Mouse (Mus musculus) cerebellum, postnatal 14 days (tissue): ENCODE measurements around the gene Mark1.

Experiments
- DNase-seq, 2 experiments: peaks; one replicate each; pipeline ENCODE4 v3.0.0; 2021; ENCODE audit warnings: mixed read lengths in 2 of 2

Gene Mark1

DNA sequence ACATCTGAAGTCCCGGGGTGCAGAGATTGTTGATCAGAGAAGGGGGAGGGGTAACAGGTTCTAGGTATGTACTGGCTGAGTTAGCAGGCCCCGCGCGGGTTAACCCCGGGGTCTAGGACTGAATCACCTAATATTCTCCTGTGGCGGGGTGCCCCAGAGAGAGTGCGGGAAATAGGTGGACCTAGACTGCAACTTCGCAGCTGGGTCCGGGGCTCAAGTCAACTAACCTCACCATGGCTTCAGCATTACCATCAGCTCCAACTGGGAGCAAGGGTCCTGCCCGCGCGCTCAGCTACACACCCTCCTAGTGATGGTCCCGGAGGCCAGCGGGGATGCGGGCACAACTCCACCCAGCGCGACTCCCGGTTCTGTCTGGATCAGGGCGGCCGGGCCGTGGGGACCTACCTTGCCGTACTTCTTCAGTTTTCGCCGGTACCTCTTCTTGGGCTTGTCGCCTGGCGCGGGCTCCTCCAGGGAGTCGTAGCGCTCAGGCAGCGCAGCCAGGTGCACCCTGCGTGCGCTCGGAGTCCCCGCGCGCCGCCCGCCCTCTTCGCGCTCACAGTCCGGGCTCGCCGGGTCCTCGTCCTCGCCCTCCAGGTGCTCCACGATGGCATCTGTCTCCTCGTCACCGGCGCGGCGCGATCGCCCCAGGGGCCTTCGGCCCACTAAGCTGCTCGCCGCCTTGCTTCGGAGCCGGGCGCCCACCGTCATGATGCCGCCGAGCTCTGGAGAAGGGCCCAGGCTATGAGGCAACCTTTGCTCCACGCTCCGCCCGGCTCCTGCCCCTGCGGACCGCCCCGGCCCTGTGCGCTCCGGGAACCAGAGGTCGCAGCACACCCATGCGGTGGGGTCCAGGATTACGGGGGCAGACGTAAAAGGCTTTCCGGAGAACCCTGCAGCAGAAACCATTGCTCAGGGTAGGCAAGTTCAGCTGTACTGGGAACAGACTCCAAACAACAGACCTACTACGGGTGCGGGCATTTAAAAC, 116.8 kb downstream of the Mark1 start, which contains the start of gene C130074G19Rik:
TSS of gene C130074G19Rik (minus strand) at position 938 of the 988 bp plus-strand sequence.
- no peak for DNase-seq

DNA sequence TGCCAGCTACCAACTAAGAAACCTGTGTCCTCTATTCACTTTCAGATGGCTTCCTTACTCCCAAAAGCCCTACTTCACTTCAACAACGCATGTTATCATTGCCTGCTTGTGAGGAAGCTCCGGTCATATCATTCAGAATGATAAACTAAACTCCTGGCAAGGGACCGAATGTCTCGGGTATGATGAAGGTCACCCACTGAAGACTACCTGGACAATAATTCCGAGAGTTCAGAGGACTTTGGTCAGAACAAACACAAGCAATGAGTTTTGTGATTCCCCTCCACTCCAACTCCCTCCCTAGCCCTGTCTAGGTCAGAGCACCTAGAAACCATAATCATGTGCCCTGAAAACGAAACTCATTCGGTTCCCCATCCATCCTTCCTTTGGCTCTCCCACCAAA, 117.5 kb downstream of the Mark1 start:
- no peak for DNase-seq

DNA sequence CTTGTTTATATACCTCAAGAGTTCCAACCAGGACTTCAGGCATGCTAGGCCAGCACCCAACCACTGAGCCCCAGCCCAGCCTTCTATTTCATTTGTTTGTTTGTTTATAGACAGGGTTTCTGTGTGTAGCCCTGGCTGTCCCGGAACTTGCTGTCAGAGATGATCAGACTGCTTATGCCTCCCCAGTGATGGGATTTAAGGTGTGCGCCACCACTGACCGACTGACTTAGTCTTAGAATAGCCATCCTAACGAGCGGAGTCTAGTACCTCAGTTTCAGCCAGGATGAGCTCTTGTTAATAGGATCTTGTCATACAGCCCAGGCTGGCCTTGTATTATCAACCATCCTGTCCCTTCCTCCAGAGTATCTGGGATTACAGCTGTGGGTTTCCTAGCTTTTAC, 118.2 kb downstream of the Mark1 start:
- DNase-seq = no peak

DNA sequence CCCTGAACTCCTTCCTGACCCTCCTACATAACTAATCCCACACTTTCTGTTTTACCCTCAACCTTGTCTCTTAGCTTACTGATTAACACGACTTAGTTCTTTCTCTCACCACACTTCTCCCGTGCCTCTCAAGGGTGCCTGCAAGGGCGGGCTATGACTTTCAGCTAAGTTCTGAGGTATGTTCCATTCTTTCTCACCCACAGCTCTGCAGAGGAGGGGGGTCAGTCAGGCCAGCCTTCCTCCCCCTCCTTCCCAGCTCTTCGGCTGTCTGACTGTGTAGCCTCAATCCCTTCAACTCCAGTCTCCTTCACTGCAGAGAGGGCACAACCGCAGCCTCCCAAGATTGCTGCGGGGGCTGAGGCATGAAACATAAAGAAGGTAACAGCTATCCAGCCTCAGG, 120.5 kb downstream of the Mark1 start:
- no peak for DNase-seq

DNA sequence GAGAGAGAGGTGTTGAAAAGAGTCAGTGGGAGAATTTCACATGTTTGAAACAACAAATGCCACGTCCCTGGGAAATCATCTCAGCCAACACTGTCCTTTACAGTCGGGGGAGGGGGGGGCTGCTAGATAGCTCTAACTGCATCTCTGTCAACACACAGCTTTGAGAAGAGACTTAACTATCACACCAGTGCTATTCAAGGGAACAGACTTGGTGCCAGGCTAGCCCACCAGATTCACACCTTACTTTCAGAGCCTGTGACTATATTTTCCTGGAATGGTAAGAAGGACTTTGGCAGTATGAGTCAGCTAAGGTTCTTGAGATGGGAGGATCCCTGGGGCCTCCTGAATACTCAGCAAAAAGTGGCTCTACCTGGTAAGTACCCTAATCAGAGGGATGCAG, 122.1 kb downstream of the Mark1 start:
- DNase-seq = no peak

DNA sequence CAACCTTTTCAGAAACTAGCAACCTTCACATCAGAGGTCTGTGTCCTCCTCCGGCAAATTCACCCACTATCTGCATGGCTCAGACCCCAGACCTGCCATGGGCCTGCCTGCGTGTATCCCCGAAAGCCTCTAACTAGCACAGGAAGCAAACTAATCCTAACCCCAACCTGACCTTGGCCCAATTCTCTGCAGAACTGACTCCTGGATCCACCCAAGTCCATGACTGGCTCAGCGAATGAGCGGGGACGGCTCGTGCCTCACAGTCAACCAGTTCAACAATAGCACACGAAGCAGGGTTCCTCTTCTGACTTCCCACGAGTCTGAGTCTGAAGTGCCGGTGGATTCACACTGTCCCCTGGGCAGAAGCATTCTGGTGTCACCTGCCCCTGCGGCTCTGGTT, 125.5 kb downstream of the Mark1 start:
- no peak for DNase-seq

DNA sequence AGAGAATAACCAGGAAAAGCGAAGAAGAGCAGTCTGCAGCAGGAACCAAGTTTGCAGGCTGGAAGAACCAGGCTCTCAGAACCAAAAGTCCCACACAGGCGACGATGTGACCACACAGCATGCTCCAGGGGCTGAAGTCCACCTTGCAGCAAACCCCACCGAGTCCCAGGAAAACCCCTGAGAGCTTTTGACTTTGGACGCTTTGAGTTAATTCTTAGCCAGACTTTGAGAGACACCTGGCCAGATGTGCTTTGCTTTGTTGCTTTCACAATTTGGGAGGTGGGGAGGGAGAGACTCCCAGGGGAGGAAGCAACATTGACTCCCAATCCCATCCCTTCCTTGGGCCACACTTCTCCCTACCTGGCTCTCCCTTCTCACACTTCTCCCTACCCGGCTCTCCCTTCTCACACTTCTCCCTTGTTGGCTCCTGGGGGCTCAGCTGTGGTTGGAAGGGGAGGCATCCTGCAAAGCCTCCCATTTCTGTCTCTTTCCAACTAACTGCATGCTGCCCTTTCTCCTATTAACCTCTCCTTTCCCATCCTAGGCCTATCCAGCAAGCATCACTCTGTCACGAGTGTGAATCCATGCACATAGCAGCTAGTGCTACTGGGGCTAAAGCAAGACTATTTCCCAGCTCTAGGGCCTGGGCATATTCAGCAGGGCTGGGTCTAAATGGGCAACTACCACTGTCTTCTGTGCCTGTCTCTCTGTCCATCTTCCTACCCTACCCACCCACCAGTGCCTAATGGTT, 127.1 kb downstream of the Mark1 start:
- DNase-seq = no peak

DNA sequence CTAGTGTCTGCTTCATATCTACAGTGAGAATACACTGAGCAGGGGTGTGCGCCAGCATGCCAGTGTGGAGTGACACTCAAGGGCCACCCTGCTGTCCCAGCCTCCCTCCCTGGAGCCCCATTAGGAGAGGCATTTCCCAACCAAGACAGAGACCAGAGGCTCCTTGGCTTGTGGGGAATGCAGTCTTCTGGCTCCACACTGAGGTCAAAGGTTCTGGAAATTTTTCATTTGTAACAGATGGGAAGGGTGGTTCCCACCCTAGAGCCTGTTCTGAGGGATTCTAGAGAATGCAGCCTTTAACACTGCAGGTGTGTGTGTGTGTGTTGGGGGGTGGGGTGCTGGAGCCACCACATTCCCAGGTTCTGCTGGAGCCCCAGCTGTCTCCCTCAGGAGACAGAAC, 127.9 kb downstream of the Mark1 start:
- DNase-seq = no peak

DNA sequence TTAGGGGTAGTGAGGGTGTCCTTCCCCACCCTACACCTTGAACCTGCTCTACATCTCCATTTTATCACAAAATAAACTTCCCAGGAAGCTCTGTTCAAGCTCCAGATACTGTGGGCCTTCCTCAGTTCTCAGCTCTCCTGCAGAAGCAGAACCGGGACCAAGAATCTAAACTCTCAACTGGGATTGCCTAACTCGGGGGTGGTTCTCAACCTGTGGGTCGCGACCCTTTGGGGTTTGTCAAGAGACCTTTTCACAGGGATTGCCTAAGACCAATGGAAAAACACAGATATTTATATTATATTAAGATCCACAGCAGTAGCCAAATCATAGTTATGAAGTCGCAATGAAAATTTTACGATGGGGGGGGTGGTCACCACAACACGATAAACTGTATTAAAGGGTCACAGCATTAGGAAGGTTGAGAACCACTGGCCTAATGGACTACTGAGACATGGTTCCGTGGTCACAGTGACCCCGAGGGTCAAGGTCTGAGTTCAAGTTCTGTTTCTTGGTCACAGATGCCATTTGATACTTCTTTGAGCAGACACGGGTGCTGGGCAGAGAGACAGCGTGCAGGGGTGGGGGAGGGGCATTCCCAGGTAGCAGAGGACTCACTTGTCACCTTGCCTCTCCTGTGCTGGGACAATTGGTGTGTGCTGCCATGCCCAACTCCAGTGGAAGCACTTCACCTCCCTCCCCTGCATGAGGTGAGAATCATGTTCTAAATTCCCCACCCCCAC, 128.6 kb downstream of the Mark1 start:
- DNase-seq = no peak

DNA sequence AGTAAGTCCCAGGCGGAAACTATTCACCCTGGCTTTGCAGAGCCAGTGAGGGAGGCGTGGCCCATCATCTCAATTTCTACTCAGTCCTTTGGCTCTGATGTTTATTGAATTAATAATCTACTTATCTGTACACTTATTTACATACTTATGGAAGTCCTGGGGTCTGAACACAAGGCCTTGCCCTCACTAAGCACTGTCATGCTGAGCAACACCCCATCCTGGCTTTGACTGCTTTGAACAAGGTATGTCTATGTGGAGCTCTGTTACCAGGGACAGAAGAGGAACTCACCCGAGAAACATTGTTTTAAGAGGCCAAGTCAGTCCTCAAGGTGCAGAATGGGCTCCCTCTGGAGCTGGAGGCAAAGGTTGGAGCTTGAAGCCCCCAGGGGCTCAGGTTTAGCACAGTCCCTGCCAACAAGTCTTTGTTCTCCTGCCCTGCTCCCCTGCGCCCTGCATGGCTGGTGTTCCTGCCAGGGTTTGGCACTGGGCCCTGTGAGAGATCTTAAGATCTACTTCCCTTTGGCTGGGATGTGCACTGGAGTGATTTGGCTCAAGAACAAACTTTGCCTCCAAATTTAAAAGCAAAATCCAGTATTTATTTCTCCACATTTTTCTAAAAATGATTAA, 129.3 kb downstream of the Mark1 start:
- peak in 1 of 2 experiments; percentile 17 for DNase-seq

DNA sequence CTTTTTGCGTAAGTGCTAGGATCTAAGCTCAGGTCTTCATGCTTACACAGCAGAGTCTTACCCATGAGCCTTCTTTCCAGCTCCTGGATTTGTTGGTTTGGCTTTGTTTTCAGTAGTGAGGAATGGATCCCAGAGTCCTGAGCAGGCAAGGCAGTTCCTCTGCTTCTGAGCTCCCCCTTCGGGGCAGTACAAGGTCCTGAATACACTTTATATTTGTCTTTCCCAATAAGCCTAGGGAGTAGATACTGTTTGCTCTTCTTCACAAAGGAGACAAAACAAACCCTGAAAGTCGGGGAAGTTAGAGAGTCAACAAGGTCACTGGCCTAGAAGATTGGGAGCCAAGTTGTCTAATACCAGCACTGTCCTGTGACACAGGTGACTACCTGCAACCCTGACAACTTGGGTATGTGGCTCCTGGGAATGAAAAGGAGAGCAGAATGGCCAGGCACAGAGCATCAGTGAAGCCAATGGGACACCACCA, 131.7 kb downstream of the Mark1 start:
- DNase-seq = no peak

DNA sequence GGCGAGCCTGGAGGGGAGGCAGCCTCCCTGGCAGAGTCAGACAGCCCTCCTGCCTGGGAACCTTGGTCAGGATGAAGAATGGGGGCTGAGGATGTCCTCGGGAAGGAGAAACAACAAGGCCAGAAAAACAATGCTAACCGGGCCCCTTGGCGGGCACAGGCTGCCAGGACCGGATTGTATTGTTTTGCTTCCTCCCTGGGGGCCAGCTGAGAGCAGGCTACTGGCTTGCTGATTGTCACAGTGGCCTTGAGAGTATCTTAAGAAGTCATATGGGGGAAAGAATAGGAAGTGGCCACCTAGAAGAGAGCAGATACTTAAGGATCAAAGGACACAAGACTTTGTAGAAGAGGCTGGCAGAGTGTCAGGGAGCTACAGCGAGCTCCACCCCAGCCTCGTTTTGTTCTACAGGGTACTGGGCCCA, 135.0 kb downstream of the Mark1 start:
- DNase-seq = no peak

DNA sequence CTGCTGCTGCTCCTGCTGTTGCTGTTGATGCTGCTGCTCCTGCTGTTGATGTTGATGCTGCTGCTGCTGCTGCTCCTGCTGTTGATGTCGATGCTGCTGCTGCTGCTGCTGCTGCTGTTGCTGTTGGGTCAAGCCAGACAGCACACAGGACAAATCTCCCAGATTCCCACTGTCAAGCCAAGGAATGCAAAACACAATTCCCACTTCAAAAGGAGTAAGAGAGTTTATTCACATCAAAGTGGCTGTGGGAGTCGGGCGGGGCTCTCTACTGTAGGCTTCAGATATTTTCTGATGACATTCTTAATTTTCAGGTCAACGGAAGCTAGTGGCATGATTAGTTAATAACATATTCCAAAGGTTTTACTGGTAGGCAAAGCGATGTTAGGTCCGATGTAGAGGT, 136.7 kb downstream of the Mark1 start:
- no peak for DNase-seq

DNA sequence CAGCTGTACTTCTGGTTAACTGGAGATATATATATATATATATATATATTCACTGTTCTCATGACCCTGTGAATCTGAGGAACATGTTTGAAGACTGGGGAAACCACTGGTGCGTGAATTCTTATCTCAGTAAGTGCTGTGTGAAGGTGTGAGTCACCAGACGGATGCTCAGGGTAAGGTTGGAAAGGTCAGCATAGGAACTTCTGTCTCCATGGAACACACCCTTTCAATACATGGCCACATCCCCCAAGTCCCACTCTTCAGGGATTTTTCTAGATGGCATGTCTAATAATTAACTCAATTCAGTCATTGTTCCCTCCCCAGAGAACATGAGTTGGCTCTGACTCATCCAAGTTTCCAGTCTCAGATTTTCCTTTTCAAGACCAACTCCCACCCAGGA, 137.8 kb downstream of the Mark1 start:
- no peak for DNase-seq

DNA sequence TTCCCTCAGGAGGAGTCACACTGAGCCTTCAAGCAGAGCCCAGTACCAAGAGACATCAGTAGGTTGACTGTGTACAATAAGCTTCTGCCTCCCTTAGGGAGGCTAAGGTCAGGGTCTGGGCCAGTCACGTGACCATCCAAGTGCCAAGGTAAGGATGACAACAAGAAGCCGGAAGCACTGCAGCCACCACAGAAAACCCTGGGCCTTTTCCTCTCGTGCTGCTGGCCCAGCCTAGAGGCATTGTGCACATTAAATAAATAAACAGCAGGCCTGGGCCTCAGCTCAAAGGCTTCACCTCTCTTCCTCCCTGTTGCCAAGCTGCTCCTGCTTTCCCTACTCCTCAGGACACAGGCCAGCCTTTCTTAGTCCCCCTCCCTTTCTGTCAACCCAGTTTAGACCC, 139.1 kb downstream of the Mark1 start:
- no peak for DNase-seq

DNA sequence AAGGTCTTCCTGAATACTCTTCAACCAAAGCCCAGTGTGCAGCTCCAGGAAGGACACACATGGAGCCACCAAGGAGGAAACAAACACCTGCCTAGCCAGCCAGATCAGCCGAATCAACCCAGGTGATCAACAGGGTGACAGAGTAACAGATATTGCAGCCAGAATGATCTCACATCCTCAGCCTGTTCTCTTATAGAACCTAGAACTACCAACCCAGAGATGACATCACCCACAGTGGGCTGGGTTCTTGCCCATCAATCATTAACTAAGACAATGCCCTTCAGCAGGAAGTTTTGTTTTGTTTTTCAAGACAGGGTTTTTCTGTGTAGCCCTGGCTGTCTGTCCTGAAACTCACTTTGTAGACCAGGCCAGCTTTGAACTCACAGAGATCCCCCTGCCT, 141.1 kb downstream of the Mark1 start:
- DNase-seq = no peak

DNA sequence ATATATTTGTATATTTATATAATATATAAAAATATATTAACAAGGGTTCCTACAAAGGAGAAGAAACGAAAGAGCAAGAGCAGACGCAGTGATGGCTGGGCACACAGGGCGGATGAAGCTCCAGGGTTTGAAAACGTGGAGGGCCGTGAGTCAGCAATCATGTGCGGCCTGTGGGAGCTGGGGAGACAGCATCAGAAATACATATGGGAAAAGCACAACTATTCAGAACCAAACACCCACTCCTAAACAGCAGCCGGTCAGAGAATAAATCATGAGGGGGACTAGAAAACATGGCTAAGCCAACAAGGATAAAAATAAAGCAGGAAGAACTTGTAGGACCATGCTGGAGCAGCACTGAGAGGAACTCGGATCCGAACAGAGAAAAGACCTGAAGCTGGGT, 142.2 kb downstream of the Mark1 start:
- no peak for DNase-seq

DNA sequence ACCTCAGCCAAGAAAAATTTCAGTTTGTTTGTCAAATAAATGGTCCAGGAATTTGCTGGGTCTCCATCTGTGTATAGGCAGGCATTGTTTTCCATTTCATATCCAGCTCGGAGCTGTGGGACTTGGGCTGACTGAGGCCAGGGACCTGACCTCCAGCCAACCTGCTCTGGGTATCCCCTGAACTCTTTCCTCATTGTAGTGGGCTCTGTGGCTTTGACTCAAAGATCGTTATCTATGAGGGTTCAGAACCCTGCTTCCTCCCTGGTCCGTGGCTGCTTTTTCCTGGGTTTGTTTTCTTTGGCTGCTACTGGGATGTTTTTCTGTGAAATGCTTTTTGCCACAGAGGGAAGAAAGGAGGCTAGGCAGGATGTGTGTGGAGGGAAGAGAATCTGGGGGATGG, 145.4 kb downstream of the Mark1 start:
- no peak for DNase-seq

DNA sequence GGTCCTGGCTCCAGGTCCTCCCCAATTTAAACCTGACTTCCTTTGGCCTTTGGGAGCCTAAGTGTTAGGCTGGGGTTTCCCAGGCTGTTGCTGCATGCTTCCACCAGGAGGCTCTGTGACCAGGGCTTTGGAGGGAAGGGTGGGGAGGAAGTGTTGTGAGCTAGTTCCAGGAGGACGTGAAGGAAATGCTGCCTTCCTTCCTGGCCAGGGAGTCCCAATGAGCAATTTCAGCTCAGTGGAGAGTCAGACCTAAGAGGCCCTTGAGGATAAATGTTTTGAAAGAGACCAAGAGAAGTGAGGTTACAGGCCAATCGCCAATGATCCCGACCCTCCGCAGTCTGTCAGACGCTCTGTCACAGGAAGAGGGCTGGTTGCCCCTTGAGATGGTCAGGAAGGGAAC, 146.0 kb downstream of the Mark1 start:
- peak; percentile 75 to 82 for DNase-seq

DNA sequence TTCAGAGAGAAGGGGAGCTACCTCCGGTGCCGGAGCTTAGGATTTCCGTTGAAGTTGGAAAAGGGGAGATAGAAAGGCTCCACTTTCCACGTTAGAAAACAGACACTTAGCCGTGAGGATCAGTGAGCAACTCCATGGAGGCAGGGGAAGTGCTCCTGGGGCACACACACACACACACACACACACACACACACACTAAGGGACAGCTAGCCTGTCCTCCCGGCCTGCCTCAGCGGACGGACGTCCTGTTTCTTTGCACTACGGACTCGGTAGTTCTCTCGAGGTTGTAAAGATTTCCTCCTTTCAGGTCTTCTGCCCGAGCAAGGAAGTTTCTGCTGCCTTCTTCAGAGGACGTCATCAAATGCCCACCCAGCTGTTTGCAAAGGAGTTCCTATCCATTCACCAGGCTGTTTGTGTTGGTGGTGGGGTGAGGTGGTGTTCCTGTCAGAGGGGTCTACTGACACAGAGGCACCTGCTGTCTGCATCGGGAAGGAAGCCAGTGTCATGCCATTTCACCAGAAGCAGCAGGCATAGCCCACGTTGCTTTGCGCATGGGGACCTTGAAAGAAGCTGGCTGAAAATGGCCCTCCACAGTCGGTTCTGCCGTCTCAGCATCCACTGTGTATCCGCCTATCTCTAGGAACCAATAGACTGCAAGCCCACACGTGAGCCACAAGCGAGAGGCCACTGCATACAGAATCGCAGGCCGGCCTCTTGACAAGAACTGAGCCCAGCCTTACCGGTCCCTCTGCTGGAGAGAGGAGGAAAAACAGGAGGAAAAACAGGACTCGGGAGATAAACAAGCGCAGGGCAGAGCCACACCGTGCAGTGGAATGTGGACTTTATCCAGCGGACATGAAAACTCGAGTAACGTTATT, 147.4 kb downstream of the Mark1 start:
- peak; percentile 84 to 85 for DNase-seq

DNA sequence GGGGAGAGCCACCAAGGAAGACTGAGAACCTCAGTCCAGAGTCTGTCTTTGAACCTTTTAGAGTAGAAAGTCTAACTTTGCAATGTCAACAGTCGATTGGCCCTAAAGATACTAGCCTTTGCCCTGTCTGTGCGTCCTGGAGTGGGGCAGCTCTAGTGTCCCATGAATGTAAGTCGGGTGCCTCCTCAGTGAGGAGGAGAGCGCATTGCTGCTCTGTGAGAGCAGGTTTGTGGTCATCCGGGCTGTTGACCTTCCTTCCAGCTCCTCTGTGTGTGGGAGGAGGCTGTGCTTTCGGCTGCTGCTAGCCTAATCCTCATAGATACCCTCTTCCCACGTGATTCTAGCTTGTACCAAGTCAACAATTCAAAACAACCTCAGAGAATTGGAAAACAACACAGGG, 148.2 kb downstream of the Mark1 start:
- DNase-seq = no peak

DNA sequence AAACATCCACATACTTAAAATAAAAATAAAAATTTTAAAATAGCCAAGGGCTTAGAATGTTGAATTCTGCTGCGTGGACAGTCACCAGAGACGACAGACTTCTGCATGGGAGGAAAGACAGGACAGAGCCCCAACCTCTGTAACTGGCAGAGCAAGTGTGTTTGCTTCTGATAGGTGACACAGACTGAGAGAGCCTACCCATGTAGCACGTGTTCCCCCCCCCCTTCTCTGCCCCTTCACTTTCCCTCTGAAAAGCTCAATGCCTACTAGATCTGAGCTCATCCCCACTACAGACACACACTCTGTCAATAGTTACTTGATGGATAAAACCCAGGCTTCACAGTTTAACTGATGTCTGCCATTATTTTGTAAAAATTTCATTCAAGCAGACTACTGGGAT, 152.4 kb downstream of the Mark1 start:
- no peak for DNase-seq
